Mouse (Mus musculus): ENCODE results near the gene Irak2.

Gene Irak2

GRCm38 (mm10) chr6:113639201-113639600 is 934 bp downstream of the Irak2 start:
- in situ Hi-C loops (cut with MboI): loop anchor here (5.0 kb wide), 1 partner anchor 38 kb away; no protein-coding TSS in a partner anchor

- in situ Hi-C loops (cut with MboI): no loop called here
These were observed 4.3 kb downstream of the Irak2 start for GRCm38 (mm10) chr6:113642605-113643004.

GRCm38 (mm10) chr6:113643021-113643420 is 4.8 kb downstream of the Irak2 start:
- in situ Hi-C loops (cut with MboI): no loop called here

GRCm38 (mm10) chr6:113643967-113644366 is 5.7 kb downstream of the Irak2 start:
- in situ Hi-C loops (cut with MboI): no loop called here

GRCm38 (mm10) chr6:113644808-113645207 is 6.5 kb downstream of the Irak2 start:
- in situ Hi-C loops (cut with MboI): no loop called here

- in situ Hi-C loops (cut with MboI): no loop called here
These were observed 11.3 kb downstream of the Irak2 start for GRCm38 (mm10) chr6:113649346-113650196.

- in situ Hi-C loops (cut with MboI): no loop called here
These were observed 12.0 kb downstream of the Irak2 start for GRCm38 (mm10) chr6:113650197-113650640.

GRCm38 (mm10) chr6:113651626-113652025 is 13.4 kb downstream of the Irak2 start:
- in situ Hi-C loops (cut with MboI): no loop called here

- in situ Hi-C loops (cut with MboI): no loop called here
These were observed 15.3 kb downstream of the Irak2 start for GRCm38 (mm10) chr6:113653551-113653950.

- in situ Hi-C loops (cut with MboI): no loop called here
These were observed 15.8 kb downstream of the Irak2 start for GRCm38 (mm10) chr6:113654102-113654501.

- in situ Hi-C loops (cut with MboI): no loop called here
These were observed 16.6 kb downstream of the Irak2 start for GRCm38 (mm10) chr6:113654753-113655397.

- in situ Hi-C loops (cut with MboI): no loop called here
These were observed 17.2 kb downstream of the Irak2 start for GRCm38 (mm10) chr6:113655475-113655874.

- in situ Hi-C loops (cut with MboI): no loop called here
These were observed 18.6 kb downstream of the Irak2 start for GRCm38 (mm10) chr6:113656847-113657246.

GRCm38 (mm10) chr6:113658226-113658625 is 20.0 kb downstream of the Irak2 start:
- in situ Hi-C loops (cut with MboI): no loop called here

GRCm38 (mm10) chr6:113659648-113660491 is 21.6 kb downstream of the Irak2 start:
- in situ Hi-C loops (cut with MboI): no loop called here

- in situ Hi-C loops (cut with MboI): no loop called here
These were observed 22.5 kb downstream of the Irak2 start for GRCm38 (mm10) chr6:113660492-113661352.

- in situ Hi-C loops (cut with MboI): no loop called here
These were observed 23.3 kb downstream of the Irak2 start for GRCm38 (mm10) chr6:113661353-113662241.

GRCm38 (mm10) chr6:113662964-113663700 is 24.9 kb downstream of the Irak2 start:
- in situ Hi-C loops (cut with MboI): no loop called here

- in situ Hi-C loops (cut with MboI): no loop called here
These were observed 26.0 kb downstream of the Irak2 start for GRCm38 (mm10) chr6:113664305-113664704.
